Mouse (Mus musculus) c-Kit-positive CD71-positive TER-119-negative erythroid progenitor cells, embryonic 14.5 days (primary cell): ENCODE data around the gene Ccdc157.
"Not testable (repeated sequence)": the region's sequence is repeated elsewhere in the genome, so short reads cannot be mapped to it uniquely, and the experiment has no call there.

Experiments
- DNase-seq: peaks from one replicate; pipeline ENCODE4 v3.0.0-alpha.2; 2013; ENCODE audit warnings: low read depth

Ccdc157 gene

DNA sequence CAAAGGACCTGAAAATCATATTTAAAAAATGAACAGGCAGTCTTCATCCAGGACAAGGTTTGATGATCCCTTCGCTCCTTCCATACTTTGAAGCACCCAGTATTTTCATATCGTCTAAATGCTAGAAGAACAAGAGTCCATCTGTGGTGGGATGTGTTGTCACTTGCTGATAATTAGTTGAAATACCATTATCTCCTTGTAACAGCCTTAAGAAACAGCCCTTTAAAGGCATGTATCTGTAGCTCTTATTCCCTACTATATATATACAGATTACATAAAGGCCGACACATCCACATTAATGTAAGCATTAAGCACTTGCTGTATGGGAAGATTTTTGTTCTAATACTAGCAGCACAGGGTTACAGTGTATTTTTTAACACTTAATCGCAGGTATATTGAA, 31.6 kb downstream of the Ccdc157 start:
- DNase-seq = not testable (repeated sequence)

DNA sequence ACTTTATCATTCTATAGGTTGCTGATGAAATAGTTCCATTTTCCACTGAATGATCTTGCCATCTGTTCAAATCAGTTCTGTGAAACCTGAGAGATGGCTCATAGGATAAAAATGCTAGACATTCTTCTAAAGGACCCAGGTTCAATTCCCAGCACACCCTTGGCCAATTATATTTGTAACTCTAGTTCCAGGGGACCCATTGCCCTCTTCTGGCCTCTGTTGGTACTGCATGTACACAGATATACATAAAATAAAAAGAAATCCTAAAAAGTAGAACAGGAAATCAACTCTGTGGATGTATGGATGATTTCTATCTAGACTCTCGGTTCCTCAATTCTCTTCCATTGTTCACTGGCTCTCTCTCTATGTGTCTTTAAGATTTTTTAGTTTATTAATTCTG, 33.0 kb downstream of the Ccdc157 start:
- no peak for DNase-seq

DNA sequence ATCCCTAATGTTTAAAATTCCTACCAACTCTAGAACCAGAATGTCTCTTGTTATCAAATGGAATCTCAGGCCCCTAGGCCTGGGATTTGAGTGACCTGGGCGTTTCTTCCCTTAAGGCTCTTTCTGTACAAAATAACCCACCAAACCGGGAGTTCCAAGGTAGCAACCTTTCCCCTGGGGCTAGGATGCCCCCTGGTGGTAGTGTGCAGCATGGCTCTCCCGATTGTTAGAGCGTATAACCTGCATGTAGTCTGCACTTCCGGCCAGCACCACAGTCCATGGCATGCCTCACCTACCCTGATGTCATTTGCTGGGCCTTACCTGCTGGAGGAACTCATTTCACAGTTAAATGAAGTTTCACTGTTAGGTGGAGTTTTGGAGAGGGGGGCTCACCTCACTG, 36.2 kb downstream of the Ccdc157 start:
- peak; percentile 69 for DNase-seq

DNA sequence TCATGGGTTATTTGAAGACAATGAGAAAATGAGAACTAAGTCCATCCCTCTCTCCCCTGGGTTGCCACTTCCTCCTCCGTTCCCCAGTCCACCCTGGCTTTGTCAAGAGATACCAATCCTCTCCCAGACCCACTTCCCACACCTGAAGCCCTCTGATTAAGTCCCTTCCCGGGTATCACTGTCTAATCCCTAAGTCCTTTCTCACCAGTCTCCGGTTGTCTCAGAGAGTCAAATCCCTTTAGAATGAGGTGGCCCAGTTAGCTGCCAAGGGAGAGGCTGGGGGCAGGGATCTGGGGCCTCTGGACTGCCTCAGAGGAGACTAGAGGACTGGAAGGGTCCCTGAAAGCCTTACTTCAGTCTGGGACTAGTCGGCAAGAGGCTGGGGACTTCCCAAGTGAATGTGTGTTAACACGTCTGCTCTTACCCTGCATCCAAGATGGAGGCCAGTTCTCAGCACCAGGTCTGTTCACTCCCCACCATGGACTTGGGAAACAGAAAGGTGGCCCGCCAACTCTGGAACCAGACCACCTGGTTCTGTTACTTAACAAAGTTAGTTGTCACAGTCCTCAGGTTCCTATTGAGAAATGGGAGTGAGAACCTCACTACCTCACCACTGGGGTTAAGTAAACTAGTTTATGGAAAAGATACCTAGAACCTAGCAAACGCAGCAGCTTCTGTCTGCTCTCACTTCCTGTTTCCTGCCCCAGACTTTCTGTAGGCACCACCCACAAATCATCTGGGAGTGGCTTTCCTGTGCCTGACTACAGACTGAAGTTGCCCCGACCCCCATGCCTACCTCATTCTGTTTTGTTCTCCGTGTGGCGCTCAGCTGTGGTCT, 37.1 kb downstream of the Ccdc157 start, which contains the start of gene Sec14l2:
Gene Sec14l2 (minus strand): TSS at position 674 of the 838 bp plus-strand sequence.
- DNase-seq = no peak

DNA sequence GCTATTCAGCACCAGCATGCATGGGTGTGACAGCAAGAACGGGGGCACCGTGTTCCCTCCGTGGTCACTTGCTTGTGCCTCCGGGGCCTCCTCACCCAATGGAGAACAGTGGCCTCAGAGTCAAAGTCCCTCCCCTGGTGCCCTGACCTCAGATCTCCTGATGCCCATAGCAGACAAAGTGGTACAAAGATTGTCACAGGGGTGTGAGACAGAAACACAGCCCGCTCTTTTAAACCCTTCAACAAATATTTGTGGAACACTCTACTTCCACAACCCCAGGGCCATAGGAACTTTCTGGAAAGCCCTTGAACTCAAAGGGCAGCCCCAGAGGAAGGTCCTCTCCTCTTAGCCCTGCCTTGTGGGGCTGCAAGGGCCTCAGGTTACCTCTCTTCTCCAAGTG, 37.9 kb downstream of the Ccdc157 start:
- DNase-seq = no peak

DNA sequence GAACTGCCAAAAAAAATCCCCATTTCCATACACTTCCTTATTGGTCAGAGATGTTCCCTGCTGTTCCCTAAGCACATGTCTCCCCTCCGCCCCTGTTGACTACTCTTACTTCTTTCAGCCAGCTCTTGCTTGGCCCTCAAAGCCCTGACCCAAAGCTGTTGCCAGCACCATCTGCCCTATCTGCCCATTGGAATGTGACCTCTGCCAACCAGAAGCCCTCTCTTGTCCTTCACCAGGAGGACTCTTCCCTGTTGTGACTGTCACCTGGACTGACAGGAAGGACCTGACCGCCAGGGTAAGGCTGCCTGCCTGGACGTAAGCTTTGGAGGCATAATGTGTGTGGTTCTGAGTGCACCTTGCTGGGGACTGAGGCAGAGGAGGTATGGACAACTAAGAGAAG, 38.4 kb downstream of the Ccdc157 start:
- DNase-seq = no peak

DNA sequence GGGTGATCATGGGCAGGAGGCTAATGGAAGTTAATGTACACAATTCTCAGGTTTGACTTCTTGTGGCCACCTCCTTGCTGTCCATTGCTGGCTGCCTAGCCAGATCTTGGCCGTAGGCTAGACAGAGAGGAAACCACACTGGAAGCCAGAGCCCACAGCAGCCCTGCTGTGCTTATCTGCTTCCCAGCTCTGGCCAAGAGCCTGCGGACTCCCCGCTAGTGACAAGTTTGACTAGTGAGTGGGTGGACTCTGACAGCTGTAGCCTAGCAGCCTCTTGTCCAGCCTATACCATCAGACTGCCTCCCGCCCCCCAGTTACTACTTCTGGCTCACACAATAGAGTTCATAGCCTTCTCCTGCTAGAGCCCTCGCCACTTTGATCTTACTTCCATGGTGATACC, 40.5 kb downstream of the Ccdc157 start:
- DNase-seq = no peak

DNA sequence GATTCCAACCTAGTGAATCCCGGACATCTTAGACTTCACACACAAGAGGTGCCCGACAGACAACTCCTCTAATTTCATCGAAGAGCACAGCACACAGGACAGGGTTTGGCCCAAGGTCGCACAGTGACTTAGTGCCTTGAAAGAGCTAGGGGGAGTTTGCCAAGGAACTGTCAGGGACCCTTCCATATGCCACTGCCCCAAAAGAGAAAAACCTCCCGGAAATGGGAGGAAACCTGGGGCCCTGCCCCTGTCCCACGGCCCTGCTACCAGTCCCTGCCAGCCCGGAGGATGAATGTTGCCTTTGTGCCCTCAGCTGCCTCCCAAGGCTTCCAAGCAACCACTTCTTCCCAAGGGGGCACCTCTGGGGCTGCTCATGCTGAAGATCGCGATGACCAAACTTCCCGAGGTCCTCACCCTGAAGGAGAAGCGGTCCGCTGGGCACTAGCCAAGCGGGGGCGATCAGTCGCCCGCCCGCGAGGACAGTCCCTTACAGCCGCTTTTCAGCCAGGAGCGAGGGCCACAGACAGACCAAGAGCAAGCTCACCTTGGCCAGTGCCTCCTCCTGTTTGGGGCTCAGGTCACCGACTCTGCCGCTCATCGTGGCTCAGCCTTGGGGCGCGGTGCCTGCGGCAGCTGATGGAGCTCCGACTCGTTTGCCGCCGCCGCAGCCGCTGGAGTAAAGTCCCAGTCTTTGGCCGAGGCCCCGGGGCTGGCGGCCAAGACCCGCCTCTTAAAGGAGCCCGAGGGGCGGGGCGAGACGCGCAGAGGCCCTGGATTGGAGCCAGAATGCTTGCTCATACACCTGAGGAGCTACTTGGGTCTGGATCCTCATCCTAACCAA, 41.8 kb downstream of the Ccdc157 start:
- no peak for DNase-seq

DNA sequence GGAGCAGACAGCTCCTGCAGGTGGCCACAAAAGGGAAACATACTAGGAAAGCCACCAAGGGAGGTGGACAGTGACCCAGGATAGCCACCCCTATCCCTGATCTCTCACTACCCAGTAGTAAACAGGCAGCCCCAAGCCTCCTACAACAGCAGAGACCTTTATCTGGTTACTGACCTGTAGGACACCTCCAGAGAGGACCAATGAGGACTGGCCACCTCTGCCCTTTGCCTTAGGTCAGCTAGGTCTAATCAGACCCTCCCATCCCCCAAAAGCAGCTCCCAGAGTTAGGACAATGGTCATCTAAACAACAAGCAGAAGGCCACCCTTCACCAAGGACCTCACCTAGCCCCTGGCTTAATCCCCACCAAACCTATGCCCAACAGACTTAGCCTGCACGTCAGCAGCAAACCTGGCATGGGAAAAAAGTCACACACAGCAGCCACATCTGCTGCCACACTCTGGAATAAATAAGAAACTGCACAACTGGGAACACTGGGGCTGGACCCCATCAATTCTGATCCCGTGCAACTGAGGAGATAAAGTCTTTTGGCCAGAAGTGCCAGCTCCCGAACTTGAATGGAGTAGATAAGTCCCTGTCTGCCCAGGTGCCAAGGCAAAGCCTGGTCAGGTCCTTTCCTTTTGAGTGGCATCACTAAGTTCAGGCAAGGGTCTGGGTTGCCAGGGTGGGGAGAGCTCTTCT, 42.6 kb downstream of the Ccdc157 start:
- no peak for DNase-seq

DNA sequence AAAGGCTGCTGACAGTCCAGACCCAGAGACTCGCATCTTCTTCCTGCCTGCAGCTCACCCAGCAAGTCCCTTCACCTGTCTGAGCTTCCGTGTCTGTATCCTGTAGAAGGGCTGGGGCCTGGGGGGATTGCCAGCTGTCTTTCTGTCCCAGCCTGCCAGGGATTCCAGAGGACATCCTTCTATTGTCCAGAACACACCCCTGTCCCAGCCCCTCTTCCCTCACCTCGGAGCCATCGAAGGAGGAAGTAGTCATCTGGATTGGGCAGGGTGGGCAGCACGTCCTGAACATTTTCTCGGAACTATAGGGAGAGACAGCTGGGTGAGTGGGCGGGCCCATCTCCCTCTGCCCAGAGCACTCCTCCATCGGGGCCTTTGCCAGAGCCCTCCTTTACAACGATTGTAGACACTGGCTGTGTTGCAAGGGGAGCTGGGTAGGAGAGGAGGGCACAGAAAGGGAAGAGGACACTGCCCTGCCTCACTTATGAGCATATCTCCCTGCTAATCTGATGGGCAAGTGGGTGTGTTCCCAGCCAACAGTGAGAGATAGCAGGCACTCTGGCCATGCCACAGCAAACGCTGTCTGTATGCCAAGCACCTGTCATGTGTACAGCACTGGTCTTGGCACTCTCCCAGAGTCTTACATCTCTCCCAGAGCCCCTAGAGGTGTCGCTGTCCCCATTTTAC, 43.5 kb downstream of the Ccdc157 start:
- DNase-seq = no peak

DNA sequence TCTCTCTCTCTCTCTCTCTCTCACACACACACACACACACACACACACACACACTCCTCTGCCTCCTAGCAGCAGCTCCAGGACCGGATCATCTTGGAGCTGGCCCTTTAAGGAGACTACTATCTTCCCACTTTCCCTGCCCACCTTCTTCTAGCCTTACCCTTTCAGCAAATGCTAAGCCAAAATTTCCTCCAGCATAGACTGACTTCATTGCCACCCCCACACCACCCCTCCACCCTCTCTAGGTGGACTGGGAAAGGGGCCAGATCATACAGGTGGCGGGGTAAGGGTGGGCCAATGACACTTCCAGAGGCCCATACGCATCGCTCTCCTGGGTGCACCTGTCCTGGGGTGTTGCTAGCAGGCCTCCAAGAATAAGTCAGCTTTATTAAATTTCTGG, 44.7 kb downstream of the Ccdc157 start:
- DNase-seq = no peak

DNA sequence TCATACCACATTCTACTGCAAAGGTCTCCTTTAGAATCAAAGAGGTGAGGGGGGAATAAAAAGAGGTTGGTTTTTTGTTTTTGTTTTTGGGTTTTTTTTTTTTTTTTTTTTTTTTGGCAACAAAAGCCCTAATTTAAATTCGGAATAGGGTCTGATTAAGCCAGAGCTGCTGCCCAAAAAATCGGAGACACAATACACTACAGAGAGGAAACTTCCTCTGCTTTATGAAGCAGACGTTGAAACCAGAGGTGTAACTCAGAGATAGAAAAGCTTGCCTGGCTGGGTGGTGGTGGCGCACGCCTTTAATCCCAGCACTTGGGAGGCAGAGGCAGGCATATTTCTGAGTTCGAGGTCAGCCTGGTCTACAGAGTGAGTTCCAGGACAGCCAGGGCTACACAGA, 45.6 kb downstream of the Ccdc157 start:
- DNase-seq = not testable (repeated sequence)

DNA sequence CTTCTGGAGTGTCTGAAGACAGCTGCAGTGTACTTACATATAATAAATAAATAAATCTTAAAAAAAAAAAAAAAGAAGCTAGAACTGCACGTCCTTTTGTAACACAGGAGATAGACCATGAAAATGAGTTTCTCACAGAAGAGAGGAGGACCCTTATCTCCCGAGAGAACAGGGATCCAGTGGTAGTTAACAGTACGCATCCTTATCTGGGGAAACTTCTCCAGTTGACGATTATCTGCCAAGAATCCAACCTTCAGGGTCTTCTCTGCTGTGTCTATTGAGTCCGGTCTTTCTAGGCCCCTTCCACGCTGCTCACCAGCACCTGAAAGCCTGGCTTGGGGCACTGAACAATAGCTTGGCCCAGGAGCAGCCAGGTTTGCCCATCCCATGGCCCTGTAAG, 46.1 kb downstream of the Ccdc157 start:
- no peak for DNase-seq

DNA sequence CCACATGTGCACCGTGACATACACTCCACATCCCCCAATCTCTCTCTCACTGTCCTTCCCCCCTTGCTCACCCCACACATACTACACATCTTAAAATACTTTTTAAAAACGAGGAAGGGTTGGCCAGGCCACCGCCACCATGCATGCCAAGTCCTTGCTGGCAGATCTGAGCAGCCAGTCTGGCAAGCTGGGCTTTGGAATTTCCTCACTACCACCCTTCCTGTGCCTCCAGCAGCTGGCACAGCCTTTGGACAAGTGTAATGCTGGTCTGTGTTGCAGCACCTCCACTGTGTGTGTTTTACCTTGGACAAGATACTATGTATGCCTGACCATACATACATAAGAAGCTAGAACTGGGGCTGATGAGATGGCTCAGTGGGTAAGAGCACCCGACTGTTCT, 46.6 kb downstream of the Ccdc157 start:
- DNase-seq = no peak

DNA sequence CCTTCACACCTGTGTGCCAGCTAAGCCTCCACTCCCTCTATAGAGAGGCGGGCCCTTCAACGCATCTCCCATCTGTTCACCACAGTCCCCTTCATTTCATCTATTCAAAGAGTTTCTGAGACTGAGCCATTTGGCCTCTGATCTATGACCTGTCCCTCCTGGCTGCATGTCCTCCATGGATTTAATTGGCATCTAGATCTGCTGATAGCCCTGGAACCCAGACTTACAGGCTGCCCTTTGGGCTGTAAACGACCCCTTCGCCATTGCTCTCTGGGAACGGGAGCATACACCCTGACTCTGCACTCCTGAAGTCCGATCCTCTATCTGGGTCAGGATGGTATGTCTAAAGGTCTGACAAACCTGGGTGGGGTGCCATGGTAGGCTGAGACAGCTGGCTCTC, 47.2 kb downstream of the Ccdc157 start:
- no peak for DNase-seq

DNA sequence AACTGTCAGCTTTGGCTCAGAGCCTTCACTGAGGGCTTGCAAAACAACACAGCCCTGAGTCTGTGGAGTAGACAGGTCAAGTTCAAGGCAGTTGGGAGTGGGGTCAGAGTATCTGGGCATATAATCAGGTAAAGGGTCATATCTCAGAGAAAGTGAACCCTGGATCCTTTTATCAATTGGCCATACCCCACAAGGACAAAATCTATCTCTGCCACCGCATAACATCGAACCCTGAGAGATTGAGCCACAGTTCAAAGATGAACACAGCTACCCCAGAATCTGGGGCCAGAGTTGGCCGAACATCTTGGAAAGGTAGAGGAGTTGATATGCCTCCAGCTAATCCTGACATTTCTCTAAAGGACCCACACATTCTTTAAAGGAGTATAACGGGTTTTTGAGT, 48.1 kb downstream of the Ccdc157 start:
- no peak for DNase-seq

DNA sequence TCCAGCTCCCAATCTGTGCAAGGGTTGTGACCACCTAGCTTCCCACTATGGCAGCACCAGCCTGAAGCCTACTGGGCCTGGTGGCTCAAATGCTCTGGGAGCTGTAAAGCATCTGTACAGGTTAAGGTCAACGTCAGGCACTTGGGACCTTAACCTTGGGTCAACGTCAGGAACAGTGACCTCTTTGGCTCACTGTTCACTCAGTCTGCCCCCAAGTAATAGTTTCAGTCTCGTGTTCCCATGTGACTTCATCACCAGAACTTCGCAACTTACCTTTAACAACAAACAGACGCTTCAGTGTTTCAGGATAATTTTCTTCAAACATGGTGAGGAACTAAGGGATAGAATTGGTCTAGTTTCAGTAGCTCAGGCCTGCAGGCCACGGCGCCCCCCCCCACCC, 51.4 kb downstream of the Ccdc157 start:
- no peak for DNase-seq

DNA sequence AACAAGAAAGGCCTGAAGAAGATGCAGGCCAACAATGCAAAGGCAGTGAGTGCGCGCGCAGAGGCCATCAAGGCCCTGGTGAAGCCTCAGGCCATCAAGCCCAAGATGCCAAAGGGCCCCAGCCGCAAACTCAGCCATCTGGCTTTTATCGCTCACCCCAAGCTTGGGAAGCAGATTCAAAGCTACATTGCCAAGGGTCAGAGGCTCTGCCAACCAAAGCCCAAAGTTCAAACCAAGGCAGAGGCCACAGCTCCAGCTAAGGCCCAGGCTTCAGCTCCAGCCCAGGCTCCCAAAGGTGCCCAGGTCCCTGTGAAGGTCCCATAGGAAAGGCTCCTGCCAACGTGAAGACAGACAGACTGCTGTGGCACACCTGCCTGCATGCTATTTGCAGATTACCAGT, 52.2 kb downstream of the Ccdc157 start:
- not testable (repeated sequence) for DNase-seq

DNA sequence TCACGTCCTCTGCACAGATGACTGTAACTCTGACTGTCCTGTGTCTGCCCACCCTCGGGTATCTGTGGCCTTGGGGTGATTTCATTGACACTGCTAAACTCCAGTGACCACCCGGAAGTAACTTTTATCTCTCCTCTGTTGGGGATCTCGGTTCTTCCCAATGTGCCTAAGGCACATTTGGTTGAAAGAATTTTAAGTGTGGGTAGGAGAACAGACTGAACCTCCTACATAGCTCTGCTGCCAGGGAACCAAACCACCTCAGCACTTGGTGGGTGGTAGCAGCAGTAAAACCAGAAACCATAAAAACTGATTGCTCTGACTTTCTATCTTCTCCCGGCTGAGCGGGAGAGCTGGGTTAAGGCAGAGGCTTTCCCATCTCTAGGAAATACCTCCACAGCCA, 54.6 kb downstream of the Ccdc157 start:
- DNase-seq = no peak

DNA sequence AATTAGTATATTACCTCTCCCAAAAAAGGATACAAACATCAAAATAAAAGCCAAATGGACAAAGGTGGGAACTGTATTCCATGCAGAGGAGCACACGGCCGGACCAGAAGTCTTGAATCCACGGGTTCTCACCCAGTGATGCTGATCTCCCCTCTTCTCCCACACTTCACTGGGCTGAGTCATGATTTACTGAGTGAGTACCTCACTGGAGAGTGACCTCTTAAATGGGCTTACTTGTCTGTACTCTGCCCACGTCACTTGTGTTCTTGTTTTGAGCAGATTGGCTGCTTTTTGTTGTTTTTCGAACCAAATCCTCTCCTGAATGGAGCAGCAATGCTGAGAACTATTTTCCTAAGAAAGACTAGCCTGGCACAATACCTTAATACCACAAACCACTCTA, 55.1 kb downstream of the Ccdc157 start:
- DNase-seq = no peak

DNA sequence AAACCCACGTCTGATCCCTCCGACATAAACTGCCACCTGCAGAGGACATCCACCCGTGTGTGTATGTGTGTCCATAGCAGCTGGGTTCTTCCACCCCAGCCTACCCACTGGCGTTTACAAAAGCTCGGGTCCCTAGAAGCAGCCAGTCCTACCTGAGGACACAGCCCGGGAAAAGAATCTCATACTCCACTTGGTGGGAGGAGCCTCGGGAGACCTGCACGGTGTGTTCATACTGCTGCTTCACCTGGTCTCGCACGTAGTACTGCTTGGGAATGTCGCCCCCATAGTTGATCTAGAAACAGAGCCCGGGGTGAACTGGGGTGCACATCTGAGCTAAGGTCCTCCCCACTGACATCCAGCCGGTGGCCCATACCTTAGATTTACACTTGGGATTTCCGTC, 56.6 kb downstream of the Ccdc157 start:
- DNase-seq = no peak

DNA sequence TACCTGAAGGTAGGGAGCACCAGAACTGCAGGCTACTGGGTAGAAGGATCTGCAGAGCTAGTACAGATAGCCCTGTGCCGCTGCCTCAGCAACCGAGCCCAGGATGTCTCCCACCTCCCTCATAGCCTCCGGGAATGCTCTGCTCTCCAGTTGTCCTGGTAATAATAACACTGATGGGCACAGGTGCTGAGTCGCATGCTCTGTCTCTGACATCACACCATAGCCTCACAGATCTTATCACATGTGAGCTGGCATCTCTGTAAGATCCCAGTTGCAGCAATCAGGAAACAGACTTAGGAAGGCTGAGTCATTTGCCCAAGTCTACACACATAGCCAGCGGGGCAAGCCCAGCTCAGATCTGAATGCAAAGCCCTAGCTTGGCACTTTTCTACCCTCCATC, 58.2 kb downstream of the Ccdc157 start:
- no peak for DNase-seq
